Mouse (Mus musculus): Measurements from ENCODE around the gene Dnajb14. TPM values are rescaled to one million over a fixed set of nuclear protein-coding genes. Genes with fewer than 3 reads are reported as not detected.

Gene Dnajb14
- polyA plus RNA-seq, 1 experiment from 2014 or later: 12.9 TPM

- ATAC-seq (replicated peaks): peak; percentile 58
- H3K27ac ChIP-seq (replicated peaks): peak overlapping the region; percentile 94
- peak overlapping the region; percentile 76 for H3K9ac ChIP-seq (replicated peaks)
- H3K4me3 ChIP-seq: peak overlapping the region; percentile 67
- no peaks in the 10 kb centered on the region for H3K27me3 ChIP-seq
- WGBS: under 1% methylated on average over 69 of the region's 74 CpGs
- H3K9me3 ChIP-seq: no peaks in the 10 kb centered on the region
- H3K4me1 ChIP-seq: peaks cover 31% of the 10 kb centered on the region
- H3K4me2 ChIP-seq (replicated peaks): peak overlapping the region; percentile 46
- peaks cover 2% of the 10 kb centered on the region; the same call in 1 of the 2 replicates for H3K36me3 ChIP-seq
Measured at GRCm38 (mm10) chr3:137864988-137865982, 2.2 kb upstream of the Dnajb14 start.

GRCm38 (mm10) chr3:137867133-137867436 lies 390 bp upstream of the Dnajb14 start:
- H3K27ac ChIP-seq (replicated peaks): peak overlapping the region; percentile 98
- peak overlapping the region; percentile 86 for H3K4me2 ChIP-seq (replicated peaks)
- peak overlapping the region; percentile 96 for H3K9ac ChIP-seq (replicated peaks)
- no peaks in the 10 kb centered on the region for H3K9me3 ChIP-seq
- H3K27me3 ChIP-seq: no peaks in the 10 kb centered on the region
- no peak for ATAC-seq (replicated peaks)
- H3K4me3 ChIP-seq: peak overlapping the region; percentile 75
- peaks cover 2% of the 10 kb centered on the region; the same call in 1 of the 2 replicates for H3K36me3 ChIP-seq
- WGBS: 3% methylated on average over 2 of the region's 2 CpGs
- H3K4me1 ChIP-seq: peaks cover 31% of the 10 kb centered on the region

- 2% methylated on average over 26 of the region's 26 CpGs for WGBS
- ATAC-seq (replicated peaks): 0 out of 2 replicates have a peak, but pooled peaks have one; percentile 1
- peaks cover 30% of the 10 kb centered on the region for H3K4me1 ChIP-seq
- no peaks in the 10 kb centered on the region for H3K9me3 ChIP-seq
- H3K4me3 ChIP-seq: peak overlapping the region; percentile 75
- H3K27me3 ChIP-seq: no peaks in the 10 kb centered on the region
- peak overlapping the region; percentile 96 for H3K9ac ChIP-seq (replicated peaks)
- peak overlapping the region; percentile 98 for H3K27ac ChIP-seq (replicated peaks)
- peaks cover 2% of the 10 kb centered on the region; the same call in 1 of the 2 replicates for H3K36me3 ChIP-seq
- H3K4me2 ChIP-seq (replicated peaks): peak overlapping the region; percentile 86
Measured at GRCm38 (mm10) chr3:137868094-137868913, 829 bp downstream of the Dnajb14 start.

GRCm38 (mm10) chr3:137869395-137869794 lies 1.9 kb downstream of the Dnajb14 start:
- H3K4me3 ChIP-seq: no peak overlapping the region
- no peaks in the 10 kb centered on the region for H3K27me3 ChIP-seq
- WGBS: 95% methylated on average over 9 of the region's 9 CpGs
- H3K9ac ChIP-seq (replicated peaks): no peak overlapping the region
- ATAC-seq (replicated peaks): no peak
- H3K4me2 ChIP-seq (replicated peaks): no peak overlapping the region
- H3K36me3 ChIP-seq: peaks cover 2% of the 10 kb centered on the region; the same call in 1 of the 2 replicates
- no peak overlapping the region for H3K27ac ChIP-seq (replicated peaks)
- H3K4me1 ChIP-seq: peaks cover 26% of the 10 kb centered on the region
- H3K9me3 ChIP-seq: no peaks in the 10 kb centered on the region

GRCm38 (mm10) chr3:137879313-137879712 lies 11.8 kb downstream of the Dnajb14 start:
- Histone ChIP-seq H3K9me3 (no peaks in the 10 kb centered on the region), H3K4me1 (no peaks in the 10 kb centered on the region), H3K27me3 (no peaks in the 10 kb centered on the region), H3K4me2 (replicated peaks) (no peak overlapping the region), H3K27ac (replicated peaks) (no peak overlapping the region), H3K36me3 (peaks cover 3% of the 10 kb centered on the region; the same call in 1 of the 2 replicates), H3K4me3 (no peak overlapping the region), H3K9ac (replicated peaks) (no peak overlapping the region)
- WGBS: 89% methylated on average over 3 of the region's 3 CpGs
- ATAC-seq (replicated peaks): no peak

- H3K9ac ChIP-seq (replicated peaks): no peak overlapping the region
- H3K27me3 ChIP-seq: no peaks in the 10 kb centered on the region
- no peaks in the 10 kb centered on the region for H3K9me3 ChIP-seq
- H3K27ac ChIP-seq (replicated peaks): no peak overlapping the region
- ATAC-seq (replicated peaks): no peak
- WGBS: 65% methylated on average over 4 of the region's 4 CpGs
- H3K4me3 ChIP-seq: no peak overlapping the region
- no peaks in the 10 kb centered on the region for H3K4me1 ChIP-seq
- peaks cover 3% of the 10 kb centered on the region; the same call in 1 of the 2 replicates for H3K36me3 ChIP-seq
- H3K4me2 ChIP-seq (replicated peaks): no peak overlapping the region
Measured at GRCm38 (mm10) chr3:137880109-137880748, 12.8 kb downstream of the Dnajb14 start.

GRCm38 (mm10) chr3:137881093-137881492 lies 13.6 kb downstream of the Dnajb14 start:
- no peak overlapping the region for H3K27ac ChIP-seq (replicated peaks)
- no peaks in the 10 kb centered on the region for H3K9me3 ChIP-seq
- no peaks in the 10 kb centered on the region for H3K27me3 ChIP-seq
- H3K9ac ChIP-seq (replicated peaks): no peak overlapping the region
- no peak overlapping the region for H3K4me2 ChIP-seq (replicated peaks)
- H3K4me3 ChIP-seq: no peak overlapping the region
- no peaks in the 10 kb centered on the region for H3K4me1 ChIP-seq
- ATAC-seq (replicated peaks): no peak
- WGBS: 94% methylated on average over 5 of the region's 5 CpGs
- H3K36me3 ChIP-seq: peaks cover 3% of the 10 kb centered on the region; the same call in 1 of the 2 replicates

- H3K27ac ChIP-seq (replicated peaks): no peak overlapping the region
- no peaks in the 10 kb centered on the region for H3K9me3 ChIP-seq
- H3K36me3 ChIP-seq: peaks cover 10% of the 10 kb centered on the region; the same call in 1 of the 2 replicates
- H3K4me2 ChIP-seq (replicated peaks): no peak overlapping the region
- H3K4me1 ChIP-seq: peaks cover 6% of the 10 kb centered on the region; the same call in 1 of the 2 replicates
- H3K27me3 ChIP-seq: no peaks in the 10 kb centered on the region
- WGBS: 51% methylated on average over 7 of the region's 7 CpGs
- no peak overlapping the region for H3K4me3 ChIP-seq
- no peak for ATAC-seq (replicated peaks)
- H3K9ac ChIP-seq (replicated peaks): no peak overlapping the region
Measured at GRCm38 (mm10) chr3:137887961-137888360, 20.5 kb downstream of the Dnajb14 start.

- H3K36me3 ChIP-seq: peaks cover 23% of the 10 kb centered on the region
- ATAC-seq (replicated peaks): no peak
- H3K4me2 ChIP-seq (replicated peaks): no peak overlapping the region
Measured at GRCm38 (mm10) chr3:137891089-137891488, 23.6 kb downstream of the Dnajb14 start.

GRCm38 (mm10) chr3:137892118-137892517 lies 24.6 kb downstream of the Dnajb14 start:
- Histone ChIP-seq H3K9me3 (no peaks in the 10 kb centered on the region), H3K27ac (replicated peaks) (no peak overlapping the region), H3K4me2 (replicated peaks) (no peak overlapping the region), H3K9ac (replicated peaks) (no peak overlapping the region), H3K4me3 (no peak overlapping the region), H3K36me3 (peaks cover 23% of the 10 kb centered on the region), H3K4me1 (peaks cover 6% of the 10 kb centered on the region; the same call in 1 of the 2 replicates), H3K27me3 (no peaks in the 10 kb centered on the region)
- 73% methylated on average over 4 of the region's 4 CpGs for WGBS
- no peak for ATAC-seq (replicated peaks)

More at GRCm38 (mm10) chr3:137891089-137891488, 23.6 kb downstream of the Dnajb14 start:
- Histone ChIP-seq H3K4me3 (no peak overlapping the region), H3K9me3 (no peaks in the 10 kb centered on the region), H3K27ac (replicated peaks) (no peak overlapping the region), H3K27me3 (no peaks in the 10 kb centered on the region), H3K4me1 (peaks cover 6% of the 10 kb centered on the region; the same call in 1 of the 2 replicates), H3K9ac (replicated peaks) (no peak overlapping the region)
- WGBS: 82% methylated on average over 3 of the region's 3 CpGs

GRCm38 (mm10) chr3:137893789-137894188 lies 26.3 kb downstream of the Dnajb14 start:
- Histone ChIP-seq H3K9ac (replicated peaks) (no peak overlapping the region), H3K27ac (replicated peaks) (no peak overlapping the region), H3K4me2 (replicated peaks) (no peak overlapping the region), H3K9me3 (no peaks in the 10 kb centered on the region), H3K36me3 (peaks cover 23% of the 10 kb centered on the region), H3K27me3 (no peaks in the 10 kb centered on the region), H3K4me3 (no peak overlapping the region), H3K4me1 (no peaks in the 10 kb centered on the region)
- no peak for ATAC-seq (replicated peaks)
- WGBS: 83% methylated on average over 4 of the region's 4 CpGs
